Mouse (Mus musculus): ENCODE data around the gene Ensa.
"Not testable (repeated sequence)": the region's sequence is repeated elsewhere in the genome, so short reads cannot be mapped to it uniquely, and the experiment has no call there.

- not testable (repeated sequence) for TF ChIP-seq CTCF (IDR thresholded peaks at IDR 0.05; ENCODE audit: low read depth, low read length); POLR2AphosphoS5 (IDR thresholded peaks at IDR 0.05; ENCODE audit: insufficient replicate concordance, low read depth, low read length); TAL1 (conservative IDR thresholded peaks at IDR 0.05; ENCODE audit: low read depth, low read length); GATA1 (IDR thresholded peaks at IDR 0.05; ENCODE audit: borderline replicate concordance, low read length); GATA2 (IDR thresholded peaks at IDR 0.05; ENCODE audit: borderline replicate concordance, low read depth, low read length)
Observed at GRCm38 (mm10) chr3:95622421-95622820, 2.4 kb upstream of the Ensa start.
